Mouse (Mus musculus) limb, embryonic 12.5 days (tissue): ENCODE data around the gene Kmt5b. TPM values are rescaled to one million over a fixed set of nuclear protein-coding genes. Genes with fewer than 3 reads are reported as not detected.
A peak's percentile ranks its signal among the peaks of the same experiment; 100 is the strongest.

Experiments used
- ATAC-seq: fragments of 200-750 bp; cut with Nextera tagmentation; 2 replicates; pipeline ENCODE4 v1.8.0; 2017; ENCODE audit warnings: low read depth, moderate TSS enrichment; ENCODE audit not compliant: insufficient number of reproducible peaks, insufficient read depth, low FRiP score, low TSS enrichment
- H3K27ac ChIP-seq: fragments of 300-500 bp; sonication (generic); 2 replicates; pipeline ENCODE4 v1.5.1; 2016; ENCODE audit warnings: mild to moderate bottlenecking, moderate library complexity
- H3K27me3 ChIP-seq: fragments of 300-500 bp; sonication (generic); 2 replicates; pipeline ENCODE4 v1.6.1; 2016; ENCODE audit warnings: mild to moderate bottlenecking, moderate library complexity
- H3K36me3 ChIP-seq: fragments of 300-500 bp; sonication (generic); 2 replicates; pipeline ENCODE4 v1.6.1; 2016; ENCODE audit warnings: mild to moderate bottlenecking, moderate library complexity
- H3K4me1 ChIP-seq: fragments of 300-500 bp; sonication (generic); replicated peaks from 2 replicates; pipeline ENCODE4 v1.6.1; 2016
- H3K4me2 ChIP-seq: fragments of 300-500 bp; sonication (generic); 2 replicates; pipeline ENCODE4 v1.6.1; 2016; ENCODE audit warnings: mild to moderate bottlenecking, moderate library complexity
- H3K4me3 ChIP-seq: fragments of 300-500 bp; sonication (generic); replicated peaks from 2 replicates; pipeline ENCODE4 v1.5.1; 2016; ENCODE audit warnings: mild to moderate bottlenecking
- H3K9ac ChIP-seq: fragments of 300-500 bp; sonication (generic); replicated peaks from 2 replicates; pipeline ENCODE4 v1.6.1; 2016; ENCODE audit warnings: mild to moderate bottlenecking, moderate library complexity
- H3K9me3 ChIP-seq: fragments of 300-500 bp; sonication (generic); 2 replicates; pipeline ENCODE4 v1.6.1; 2016; ENCODE audit warnings: mild to moderate bottlenecking, moderate library complexity
- WGBS: fragments of 180-500 bp; shearing (Covaris S2); methylation state at CpG from one replicate; pipeline ENCODE4 v1.1.7; 2016; 5-methylcytosine and 5-hydroxymethylcytosine counted together
- polyA plus RNA-seq: library from polyadenylated mRNA; unstranded; fragments of >200 nt; fragmentation: Nextera tagmentation; extraction: Ambion mirVana; gene quantifications from 2 replicates; pipeline ENCODE4 v1.2.1, GENCODE M21; 2016

The Kmt5b gene
- polyA plus RNA-seq, 1 experiment from 2014 or later = 44.2 TPM

DNA sequence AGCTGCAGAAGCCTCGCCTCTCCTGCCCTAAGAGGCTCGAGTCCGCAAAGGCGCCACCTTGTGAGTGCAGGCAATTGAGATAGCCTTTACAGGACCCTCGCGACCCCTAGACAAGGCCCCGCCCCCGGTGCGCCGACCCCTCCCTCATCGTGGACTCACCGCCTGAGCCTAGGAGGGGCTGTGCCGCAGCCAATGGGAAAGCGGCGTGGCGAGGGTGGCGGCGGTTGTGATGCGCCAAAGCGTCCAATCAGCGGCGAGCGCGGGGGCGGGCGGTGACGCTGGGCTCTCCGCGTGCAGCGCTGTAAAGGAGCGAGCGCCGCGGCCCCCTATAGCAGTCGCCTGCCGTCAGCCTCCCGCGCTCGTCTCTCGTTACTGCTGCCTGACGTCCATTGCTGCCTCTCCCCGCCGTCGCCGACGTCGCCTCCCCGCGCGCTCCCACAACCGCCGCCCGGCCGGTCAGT lies 84.3 kb downstream of the Kmt5b start, which contains the start of gene Chka:
Chka (plus strand) TSS at position 272 of the 461 bp plus-strand sequence.
- peak within 1 kb of the TSS; percentile 70 for H3K4me2 ChIP-seq
- H3K4me1 ChIP-seq = peaks cover 32% of the 10 kb centered on the region
- 0% methylated on average over 49 of the region's 54 CpGs for WGBS
- peak within 1 kb of the TSS; percentile 88 for H3K9ac ChIP-seq
- peak within 1 kb of the TSS; percentile 79 for H3K4me3 ChIP-seq
- ATAC-seq = peak; percentile 97
- no peaks in the 10 kb centered on the region for H3K9me3 ChIP-seq
- no peaks in the 10 kb centered on the region for H3K36me3 ChIP-seq
- H3K27ac ChIP-seq = peak within 1 kb of the TSS; percentile 98
- H3K27me3 ChIP-seq = peaks cover 8% of the 10 kb centered on the region; the same call in 1 of the 2 replicates

DNA sequence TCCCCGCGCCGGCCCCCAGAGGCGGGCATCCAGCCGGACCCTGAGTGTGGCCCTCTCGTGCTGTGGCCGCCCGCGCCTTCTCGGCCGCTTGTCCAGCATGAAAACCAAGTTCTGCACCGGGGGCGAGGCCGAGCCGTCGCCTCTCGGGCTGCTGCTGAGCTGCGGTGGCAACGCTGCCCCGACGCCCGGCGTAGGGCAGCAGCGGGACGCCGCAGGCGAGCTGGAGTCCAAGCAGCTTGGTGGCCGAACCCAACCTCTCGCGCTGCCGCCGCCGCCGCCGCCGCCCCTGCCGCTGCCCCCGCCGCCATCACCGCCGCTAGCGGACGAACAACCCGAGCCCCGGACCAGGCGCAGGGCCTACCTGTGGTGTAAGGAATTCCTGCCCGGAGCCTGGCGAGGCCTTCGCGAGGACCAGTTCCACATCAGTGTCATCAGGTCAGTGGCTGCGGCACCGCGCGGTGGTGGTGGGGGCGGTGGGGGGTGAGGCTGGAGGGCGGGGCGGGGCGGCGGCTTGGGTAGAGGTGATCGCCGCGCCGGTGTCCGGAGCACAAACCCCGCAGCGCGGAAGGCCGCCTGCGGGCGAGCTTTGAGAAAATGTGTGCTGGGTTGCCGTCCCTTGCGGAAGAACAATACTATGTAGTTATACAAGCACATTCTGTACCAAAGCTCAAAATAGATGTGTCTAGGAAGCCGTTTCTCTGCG lies 84.9 kb downstream of the Kmt5b start:
- Histone ChIP-seq H3K36me3 (no peaks in the 10 kb centered on the region), H3K4me3 (peak overlapping the region; percentile 79), H3K9me3 (no peaks in the 10 kb centered on the region), H3K4me2 (peak overlapping the region; percentile 70), H3K4me1 (peaks cover 35% of the 10 kb centered on the region), H3K9ac (peak overlapping the region; percentile 88), H3K27me3 (peaks cover 6% of the 10 kb centered on the region; the same call in 1 of the 2 replicates), H3K27ac (peak overlapping the region; percentile 98)
- WGBS = 1% methylated on average over 70 of the region's 74 CpGs
- no peak; the same call in none of the 2 replicates for ATAC-seq

DNA sequence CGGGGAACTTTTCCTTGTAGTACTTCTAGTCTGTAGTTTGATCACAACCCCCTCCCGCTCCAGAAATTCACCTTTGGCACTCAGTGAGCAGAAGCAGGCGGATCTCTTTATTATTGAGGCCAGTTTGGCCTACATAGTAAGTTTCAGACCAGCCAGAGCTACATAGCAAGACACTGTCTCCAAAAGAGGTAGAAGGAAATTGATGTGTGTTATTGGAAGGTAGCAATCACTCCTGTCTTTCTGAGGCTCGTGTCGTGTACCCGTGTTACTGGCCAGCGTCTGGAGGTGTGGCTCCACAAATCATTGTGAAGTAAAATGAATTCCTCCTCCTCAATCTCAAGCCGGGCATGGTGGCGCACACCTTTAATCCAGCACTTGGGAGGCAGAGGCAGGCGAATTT lies 85.9 kb downstream of the Kmt5b start:
- no peaks in the 10 kb centered on the region for H3K9me3 ChIP-seq
- no peak overlapping the region for H3K9ac ChIP-seq
- 93% methylated on average over 10 of the region's 10 CpGs for WGBS
- H3K4me3 ChIP-seq = peak overlapping the region; percentile 79
- no peaks in the 10 kb centered on the region for H3K36me3 ChIP-seq
- H3K27ac ChIP-seq = no peak overlapping the region
- no peak for ATAC-seq
- H3K4me2 ChIP-seq = peak overlapping the region; percentile 70
- H3K27me3 ChIP-seq = peaks cover 6% of the 10 kb centered on the region; the same call in 1 of the 2 replicates
- H3K4me1 ChIP-seq = peaks cover 38% of the 10 kb centered on the region

DNA sequence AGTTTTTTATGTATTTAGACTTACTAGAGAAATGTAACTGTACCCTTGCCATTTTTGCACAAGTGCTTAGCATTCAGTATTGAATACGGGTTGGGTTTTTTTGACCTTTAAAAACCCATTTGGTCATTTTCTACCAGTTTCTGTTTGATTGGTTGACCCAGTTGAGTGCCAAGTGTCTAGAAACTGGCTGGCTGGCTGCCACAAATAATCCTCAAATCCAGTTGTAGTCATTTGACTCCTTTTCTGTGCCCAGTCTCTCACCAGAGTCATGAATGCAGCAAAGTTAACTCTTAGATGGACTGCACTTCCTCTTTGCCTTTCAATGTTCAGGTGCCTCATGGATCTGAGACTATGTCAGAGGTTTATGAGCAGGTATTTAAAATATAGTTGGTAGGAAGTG lies 86.7 kb downstream of the Kmt5b start:
- Histone ChIP-seq H3K36me3 (no peaks in the 10 kb centered on the region), H3K9ac (no peak overlapping the region), H3K4me3 (no peak overlapping the region), H3K9me3 (no peaks in the 10 kb centered on the region), H3K27ac (no peak overlapping the region), H3K4me1 (peaks cover 31% of the 10 kb centered on the region), H3K4me2 (no peak overlapping the region), H3K27me3 (peaks cover 6% of the 10 kb centered on the region; the same call in 1 of the 2 replicates)
- 87% methylated on average over 1 of the region's 1 CpGs for WGBS
- no peak for ATAC-seq

DNA sequence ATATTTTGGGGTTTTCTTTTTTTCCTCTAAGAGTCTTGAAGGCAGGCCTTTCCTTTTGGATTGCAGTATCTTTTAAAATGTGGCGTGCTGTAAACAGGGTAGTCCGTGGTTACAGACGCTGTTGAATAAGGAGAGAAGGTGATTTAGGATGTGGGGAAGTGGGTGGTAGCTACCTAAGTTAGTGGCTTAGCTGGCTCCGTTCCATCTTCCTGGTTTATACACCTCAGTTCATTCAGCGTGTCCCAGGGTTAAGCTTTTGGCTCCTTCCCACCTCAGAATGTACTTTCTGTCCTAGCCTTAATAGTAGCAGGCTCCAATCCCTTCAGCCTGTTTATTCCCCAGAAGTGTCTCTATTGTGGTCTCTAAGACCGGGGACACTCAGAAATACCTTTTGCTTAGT lies 87.9 kb downstream of the Kmt5b start:
- peak overlapping the region; percentile 37 for H3K4me2 ChIP-seq
- peak overlapping the region; percentile 66 for H3K27ac ChIP-seq
- H3K9ac ChIP-seq = no peak overlapping the region
- ATAC-seq = no peak
- no peak overlapping the region for H3K4me3 ChIP-seq
- H3K4me1 ChIP-seq = peaks cover 31% of the 10 kb centered on the region
- no peaks in the 10 kb centered on the region for H3K9me3 ChIP-seq
- no peaks in the 10 kb centered on the region for H3K36me3 ChIP-seq
- peaks cover under 1% of the 10 kb centered on the region; the same call in 1 of the 2 replicates for H3K27me3 ChIP-seq
- 63% methylated on average over 6 of the region's 6 CpGs for WGBS

DNA sequence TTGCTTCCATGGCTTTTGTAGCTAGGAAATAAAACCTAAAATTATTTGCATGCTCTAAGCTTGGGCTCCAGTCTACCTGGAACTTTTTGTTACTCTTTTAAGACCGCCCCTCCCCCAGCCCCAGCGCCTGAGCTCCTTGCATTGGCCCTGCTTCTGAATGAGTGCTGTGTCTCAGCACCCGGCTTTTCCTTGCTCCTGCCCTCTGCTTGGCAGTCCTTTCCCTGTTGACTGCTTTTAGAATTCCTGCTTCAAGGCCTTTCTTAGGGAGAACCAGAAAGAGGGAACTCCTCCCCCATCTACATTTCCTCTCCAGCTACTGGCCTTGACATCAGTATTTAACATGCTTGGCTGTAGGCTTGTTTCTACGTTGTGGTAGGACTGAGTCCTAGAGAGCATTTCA lies 88.4 kb downstream of the Kmt5b start:
- Histone ChIP-seq H3K9ac (no peak overlapping the region), H3K27me3 (no peaks in the 10 kb centered on the region), H3K4me3 (no peak overlapping the region), H3K4me1 (peaks cover 31% of the 10 kb centered on the region), H3K9me3 (no peaks in the 10 kb centered on the region), H3K36me3 (no peaks in the 10 kb centered on the region), H3K4me2 (peak overlapping the region; percentile 37), H3K27ac (peak overlapping the region; percentile 66)
- WGBS = 22% methylated on average over 4 of the region's 4 CpGs
- no peak for ATAC-seq

DNA sequence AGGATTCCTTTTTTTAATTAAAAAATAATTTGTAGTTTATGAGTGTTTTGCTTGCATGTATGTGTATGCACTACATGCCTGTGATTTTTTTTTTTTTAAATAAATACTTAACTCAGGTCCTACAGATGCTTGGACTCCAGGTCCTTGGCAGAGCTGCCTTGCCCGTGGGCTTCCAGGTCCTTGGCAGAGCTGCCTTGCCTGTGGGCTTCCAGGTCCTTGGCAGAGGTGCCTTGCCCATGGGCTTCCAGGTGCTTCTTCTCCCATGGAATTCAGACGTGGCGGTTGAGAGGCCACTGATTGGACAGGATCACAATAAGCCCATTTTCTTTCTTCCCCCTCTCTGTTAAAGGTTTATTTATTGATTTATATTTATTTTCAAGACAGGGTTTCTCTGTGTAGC lies 90.0 kb downstream of the Kmt5b start:
- 83% methylated on average over 3 of the region's 3 CpGs for WGBS
- no peaks in the 10 kb centered on the region for H3K27me3 ChIP-seq
- no peaks in the 10 kb centered on the region for H3K36me3 ChIP-seq
- ATAC-seq = no peak
- no peak overlapping the region for H3K4me3 ChIP-seq
- H3K9ac ChIP-seq = no peak overlapping the region
- peaks cover 24% of the 10 kb centered on the region for H3K4me1 ChIP-seq
- H3K4me2 ChIP-seq = no peak overlapping the region
- no peaks in the 10 kb centered on the region for H3K9me3 ChIP-seq
- no peak overlapping the region for H3K27ac ChIP-seq

DNA sequence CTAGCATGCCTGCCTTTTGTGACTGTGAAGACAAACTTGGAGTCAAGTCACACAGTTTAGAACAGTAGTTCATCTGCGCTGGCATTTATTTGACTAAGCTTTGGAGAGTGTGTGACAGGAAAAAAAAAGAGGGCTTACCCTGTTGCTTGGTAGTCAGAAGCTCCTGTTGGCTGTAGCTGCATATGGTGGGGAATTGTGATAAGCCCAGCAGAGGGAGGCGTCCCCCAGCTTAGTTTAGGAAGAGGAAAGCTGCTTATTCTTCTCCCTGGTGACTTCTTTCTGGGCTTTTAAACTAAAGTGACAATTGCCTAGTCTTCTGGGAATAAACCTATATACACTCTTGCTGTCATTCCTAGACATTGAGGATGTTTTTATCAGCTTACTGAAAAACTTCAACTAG lies 95.5 kb downstream of the Kmt5b start:
- WGBS = 86% methylated on average over 2 of the region's 2 CpGs
- H3K36me3 ChIP-seq = peaks cover 21% of the 10 kb centered on the region

DNA sequence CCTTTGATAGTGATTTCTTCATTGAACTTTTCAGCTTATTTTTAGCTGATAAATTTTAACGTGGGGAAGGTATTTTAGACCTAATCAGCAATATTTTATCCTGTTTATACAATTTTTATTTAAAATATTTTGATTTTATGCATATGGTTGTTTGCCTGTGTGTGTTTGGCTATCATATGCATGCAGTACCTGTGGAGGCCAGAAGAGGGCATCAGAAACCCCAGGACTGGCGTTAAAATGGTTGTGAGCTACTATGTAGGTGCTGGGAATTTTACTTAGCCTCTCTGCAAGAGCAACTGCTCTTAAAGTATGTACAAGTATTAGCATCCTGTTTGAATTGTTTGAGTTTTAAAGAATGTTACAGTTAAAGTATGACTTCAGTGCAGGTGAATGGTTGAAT lies 97.7 kb downstream of the Kmt5b start:
- 80% methylated on average over 2 of the region's 2 CpGs for WGBS
- ATAC-seq = no peak
- H3K36me3 ChIP-seq = peaks cover 21% of the 10 kb centered on the region

More for the DNA sequence above, 95.5 kb downstream of the Kmt5b start:
- H3K27me3 ChIP-seq = no peaks in the 10 kb centered on the region
- no peak overlapping the region for H3K27ac ChIP-seq
- no peak overlapping the region for H3K4me2 ChIP-seq
- H3K4me1 ChIP-seq = no peaks in the 10 kb centered on the region; the same call in 1 of the 2 replicates
- no peak overlapping the region for H3K4me3 ChIP-seq
- no peak overlapping the region for H3K9ac ChIP-seq
- H3K9me3 ChIP-seq = no peaks in the 10 kb centered on the region
- no peak for ATAC-seq

More for the DNA sequence above, 97.7 kb downstream of the Kmt5b start:
- Histone ChIP-seq H3K27me3 (no peaks in the 10 kb centered on the region), H3K9ac (no peak overlapping the region), H3K9me3 (no peaks in the 10 kb centered on the region), H3K27ac (no peak overlapping the region), H3K4me3 (no peak overlapping the region), H3K4me2 (no peak overlapping the region), H3K4me1 (no peaks in the 10 kb centered on the region)

Other genes starting within 250 kb of the Kmt5b start
- gene Ppp6r3, start 191.7 kb upstream of the Kmt5b start, polyA plus RNA-seq = 75.5 and 79.8 TPM in 2 replicates
- 7.7 and 8.4 TPM in 2 replicates for gene Lrp5, start 80.9 kb upstream of the Kmt5b start, polyA plus RNA-seq
- gene 1810055G02Rik, start 59.1 kb upstream of the Kmt5b start, polyA plus RNA-seq = 33.0 and 41.1 TPM in 2 replicates
- 55.7 and 62.8 TPM in 2 replicates for gene Chka, start 84.4 kb downstream of the Kmt5b start, polyA plus RNA-seq
- 41.3 and 47.0 TPM in 2 replicates for gene Tcirg1, start 139.7 kb downstream of the Kmt5b start, polyA plus RNA-seq
- 242 and 257 TPM in 2 replicates for gene Ndufs8, start 145.4 kb downstream of the Kmt5b start, polyA plus RNA-seq
- 0.60 and 0.65 TPM in 2 replicates for gene Aldh3b1, start 162.4 kb downstream of the Kmt5b start, polyA plus RNA-seq
- gene Unc93b1, start 167.8 kb downstream of the Kmt5b start, polyA plus RNA-seq = 11.7 and 12.1 TPM in 2 replicates
- gene Aldh3b3, start 191.2 kb downstream of the Kmt5b start, polyA plus RNA-seq = not detected in 2 replicates
- 2.7 and 3.6 TPM in 2 replicates for gene Aldh3b2, start 204.9 kb downstream of the Kmt5b start, polyA plus RNA-seq
- 3.6 and 3.7 TPM in 2 replicates for gene Acy3, start 219.1 kb downstream of the Kmt5b start, polyA plus RNA-seq
- not detected in 2 replicates for gene Tbx10, start 225.3 kb downstream of the Kmt5b start, polyA plus RNA-seq
- 30.8 and 31.5 TPM in 2 replicates for gene Nudt8, start 233.2 kb downstream of the Kmt5b start, polyA plus RNA-seq
- 4.6 and 5.5 TPM in 2 replicates for gene Gm49405, start 233.2 kb downstream of the Kmt5b start, polyA plus RNA-seq
- gene Doc2g, start 235.9 kb downstream of the Kmt5b start, polyA plus RNA-seq = 6.8 and 7.6 TPM in 2 replicates
- gene Ndufv1, start 245.4 kb downstream of the Kmt5b start, polyA plus RNA-seq = 180 and 201 TPM in 2 replicates